In the genomic region with DNA sequence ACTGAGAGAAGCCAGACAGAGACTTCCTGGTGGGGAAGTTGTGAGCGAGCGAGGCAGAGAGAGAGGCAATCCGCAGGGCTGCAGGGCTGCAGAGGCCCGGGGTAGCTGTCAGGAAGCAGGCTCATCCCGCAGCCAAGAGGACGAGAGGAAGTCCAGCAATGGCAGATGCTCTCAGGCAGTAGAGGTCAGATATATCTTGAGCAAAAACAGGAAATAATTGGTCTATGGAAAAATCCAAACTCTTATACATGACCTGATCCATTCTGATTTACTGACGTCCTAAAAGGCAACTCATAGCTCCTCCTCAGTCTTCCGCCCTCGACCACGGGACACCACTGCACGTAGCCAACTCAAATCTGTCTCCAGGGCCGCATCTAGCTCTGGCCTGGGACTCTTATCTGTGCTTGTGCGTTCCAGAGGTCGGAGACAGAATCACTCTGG, we compare ENCODE assay signal across 9 mouse cellular contexts. TPM values are rescaled to one million over a fixed set of nuclear protein-coding genes. Genes with fewer than 3 reads are reported as not detected.
DNase-seq lines count a peak whose midpoint lies in the region; ATAC-seq and TF ChIP-seq lines count a peak whose summit lies in the region.
"Had no signal": no experiment of that assay in that cellular context is flagged by ENCODE, and none has a peak within 500 bp of the region (broad histone marks: within the 10 kb centered on the region; RNA-seq: fewer than 3 reads in every experiment).

No protein-coding gene starts in this region.

- H3K27ac ChIP-seq in lung, embryonic 14.5 days (ENCODE audit: low read depth) = peak overlapping the region; percentile 59; the same call in 1 of the 2 replicates
- H3K27ac ChIP-seq in heart, embryonic 13.5 days (replicated peaks) = peak overlapping the region; percentile 84
- H3K27ac ChIP-seq in small intestine, adult 2 months (ENCODE audit: insufficient read depth, low read depth, low read length) = peak overlapping the region; percentile 56

- no peak for TF ChIP-seq CTCF in lung, embryonic 14.5 days (IDR thresholded peaks at IDR 0.05; ENCODE audit: low read depth)
- TF ChIP-seq CTCF in small intestine, adult 2 months (IDR thresholded peaks at IDR 0.05; ENCODE audit: extremely low read depth, insufficient read length, insufficient replicate concordance, low read depth, low read length) = no peak

- no peaks in the 10 kb centered on the region for H3K27me3 ChIP-seq in lung, embryonic 14.5 days (ENCODE audit: insufficient read depth, low read length)
- H3K27me3 ChIP-seq in heart, embryonic 13.5 days (replicated peaks) = no peaks in the 10 kb centered on the region
- 0 out of 2 replicates have a peak, but pooled peaks cover 2% of the 10 kb centered on the region for H3K27me3 ChIP-seq in small intestine, adult 2 months (ENCODE audit: control insufficient read depth, insufficient read depth, low read length)

- H3K9ac ChIP-seq in lung, embryonic 14.5 days = peak overlapping the region; percentile 14; the same call in 1 of the 2 replicates
- H3K9ac ChIP-seq in heart, embryonic 13.5 days = peak overlapping the region; percentile 68

- DNase-seq in lung, embryonic 14.5 days = peak; percentile 63
- no peak for DNase-seq in lung, adult 18-20 months
- DNase-seq in kidney, postnatal 4 days = peak; percentile 49 to 66
- no peak for DNase-seq in urinary bladder, postnatal 14 days (ENCODE audit: low spot score)
- no peak for DNase-seq in urinary bladder, postnatal 10 days (ENCODE audit: low spot score)
- DNase-seq in urinary bladder, postnatal 25 days (ENCODE audit: low spot score) = no peak

- peak overlapping the region; percentile 31 for H3K4me2 ChIP-seq in lung, embryonic 14.5 days
- H3K4me2 ChIP-seq in heart, embryonic 13.5 days = peak overlapping the region; percentile 59

- peak; percentile 61 for ATAC-seq in lung, embryonic 14.5 days (ENCODE audit: insufficient read depth)
- peak; percentile 38; the same call in 1 of the 2 replicates for ATAC-seq in heart, embryonic 13.5 days (ENCODE audit: extremely low read depth, insufficient number of reproducible peaks, low FRiP score, low TSS enrichment)

- H3K4me1 ChIP-seq in lung, embryonic 14.5 days (ENCODE audit: insufficient read depth) = peaks cover 4% of the 10 kb centered on the region; the same call in 1 of the 2 replicates
- H3K4me1 ChIP-seq in heart, embryonic 13.5 days = peaks cover 50% of the 10 kb centered on the region
- peaks cover 2% of the 10 kb centered on the region; the same call in 1 of the 2 replicates for H3K4me1 ChIP-seq in small intestine, adult 2 months (ENCODE audit: control insufficient read depth, insufficient read depth, insufficient read length, low read length)

- peaks cover 17% of the 10 kb centered on the region; the same call in 1 of the 2 replicates for H3K36me3 ChIP-seq in lung, embryonic 14.5 days (ENCODE audit: insufficient read depth)
- H3K36me3 ChIP-seq in heart, embryonic 13.5 days = peaks cover 27% of the 10 kb centered on the region
- no peaks in the 10 kb centered on the region for H3K36me3 ChIP-seq in small intestine, adult 2 months (ENCODE audit: control insufficient read depth, insufficient read depth, low read length)

- H3K4me3 ChIP-seq in lung, embryonic 14.5 days (ENCODE audit: low read depth, low read length) = no peak overlapping the region
- peak overlapping the region; percentile 23; the same call in 1 of the 2 replicates for H3K4me3 ChIP-seq in heart, embryonic 13.5 days
- H3K4me3 ChIP-seq in small intestine, adult 2 months (ENCODE audit: low read depth, low read length) = no peak overlapping the region
- H3K4me3 ChIP-seq: myocyte had no signal

- H3K9me3 ChIP-seq in lung, embryonic 14.5 days (ENCODE audit: low read depth, low read length) = no peaks in the 10 kb centered on the region
- no peaks in the 10 kb centered on the region for H3K9me3 ChIP-seq in heart, embryonic 13.5 days

- 27% methylated on average over 14 of the region's 14 CpGs for WGBS in lung, embryonic 14.5 days
- 9% methylated on average over 14 of the region's 14 CpGs for WGBS in heart, embryonic 13.5 days
- 47% methylated on average over 14 of the region's 14 CpGs for WGBS in small intestine, adult 2 months

- TF ChIP-seq POLR2A in small intestine, adult 2 months (IDR thresholded peaks at IDR 0.05; ENCODE audit: low read depth, low read length) = no peak

RNA-seq across cellular contexts. Expression of gene Stx2, which starts 5.8 kb away (rescaled TPM):
- 27.1 and 28.5 TPM in 2 replicates for polyA plus RNA-seq in lung, embryonic 14.5 days (2014; fragmentation: Nextera tagmentation; extraction: Ambion mirVana)
- polyA plus RNA-seq in heart, embryonic 13.5 days (2015; fragmentation: Nextera tagmentation; extraction: Ambion mirVana) = 17.3 and 18.8 TPM in 2 replicates
- polyA plus RNA-seq in small intestine, adult 2 months (2012; rRNA removed) = 4.7 and 5.8 TPM in 2 replicates

RNA-seq across cellular contexts. Expression of gene Ran, which starts 17.3 kb away (rescaled TPM):
- polyA plus RNA-seq in lung, embryonic 14.5 days (2014; fragmentation: Nextera tagmentation; extraction: Ambion mirVana) = 737 and 751 TPM in 2 replicates
- polyA plus RNA-seq in heart, embryonic 13.5 days (2015; fragmentation: Nextera tagmentation; extraction: Ambion mirVana) = 389 and 423 TPM in 2 replicates
- 34.1 and 38.4 TPM in 2 replicates for polyA plus RNA-seq in small intestine, adult 2 months (2012; rRNA removed)

RNA-seq across cellular contexts. Expression of gene Rimbp2, which starts 49.3 kb away (rescaled TPM):
- polyA plus RNA-seq in lung, embryonic 14.5 days (2014; fragmentation: Nextera tagmentation; extraction: Ambion mirVana) = 0.28 TPM in 1 of 2 replicates, not detected in the other
- 0.15 and 0.24 TPM in 2 replicates for polyA plus RNA-seq in heart, embryonic 13.5 days (2015; fragmentation: Nextera tagmentation; extraction: Ambion mirVana)
- 0.94 and 1.1 TPM in 2 replicates for polyA plus RNA-seq in small intestine, adult 2 months (2012; rRNA removed)
- polyA plus RNA-seq: myocyte had no signal

Comparison
In these comparisons a context has a peak if more than half of its experiments do, and no peak if none do; other contexts are left out.
1. DNase-seq: peak in lung, embryonic 14.5 days (single experiment) and kidney, postnatal 4 days (2 of 2); none in lung, adult 18-20 months (0 of 2), urinary bladder, postnatal 14 days (single experiment), urinary bladder, postnatal 10 days (single experiment) and urinary bladder, postnatal 25 days (single experiment).
2. Peak in every context shown above with its lines, with median percentiles within 50 percentile points of each other: H3K27ac ChIP-seq.